Mouse (Mus musculus) liver, embryonic 16.5 days (tissue): ENCODE data around the gene Ang5. TPM values are rescaled to one million over a fixed set of nuclear protein-coding genes. Genes with fewer than 3 reads are reported as not detected.
A peak's percentile ranks its signal among the peaks of the same experiment; 100 is the strongest.
"Not testable (repeated sequence)": the region's sequence is repeated elsewhere in the genome, so short reads cannot be mapped to it uniquely, and the experiment has no call there.

Source experiments
- ATAC-seq: fragments of 200-750 bp; cut with Nextera tagmentation; 2 replicates; pipeline ENCODE4 v1.8.0; 2017; ENCODE audit warnings: low read depth, mild to moderate bottlenecking, moderate number of reproducible peaks, moderate library complexity
- H3K27ac ChIP-seq: fragments of 300-500 bp; sonication (generic); 2 replicates; pipeline ENCODE4 v1.5.1; 2014; ENCODE audit warnings: mild to moderate bottlenecking, low read length
- H3K27me3 ChIP-seq: fragments of 300-500 bp; sonication (generic); 2 replicates; pipeline ENCODE4 v1.6.1; 2014; ENCODE audit warnings: low read depth, low read length, mixed read lengths; ENCODE audit not compliant: control insufficient read depth, insufficient read depth
- H3K36me3 ChIP-seq: fragments of 300-500 bp; sonication (generic); 2 replicates; pipeline ENCODE4 v1.6.1; 2014; ENCODE audit warnings: mild to moderate bottlenecking; ENCODE audit not compliant: control insufficient read depth, insufficient read depth
- H3K4me1 ChIP-seq: fragments of 300-500 bp; sonication (generic); 2 replicates; pipeline ENCODE4 v1.6.1; 2014; ENCODE audit warnings: low read depth, low read length, mixed read lengths; ENCODE audit not compliant: control insufficient read depth
- H3K4me2 ChIP-seq: fragments of 300-500 bp; sonication (generic); 2 replicates; pipeline ENCODE4 v1.6.1; 2014; ENCODE audit warnings: low read depth, low read length, mixed read lengths
- H3K4me3 ChIP-seq: fragments of 300-500 bp; sonication (generic); 2 replicates; pipeline ENCODE4 v1.5.1; 2014; ENCODE audit warnings: low read depth, mild to moderate bottlenecking, low read length
- H3K9ac ChIP-seq: fragments of 300-500 bp; sonication (generic); 2 replicates; pipeline ENCODE4 v1.6.1; 2014; ENCODE audit warnings: low read depth, low read length
- H3K9me3 ChIP-seq: fragments of 300-500 bp; sonication (generic); replicated peaks from 2 replicates; pipeline ENCODE4 v1.6.1; 2016; ENCODE audit warnings: low read length; ENCODE audit not compliant: control insufficient read depth
- WGBS: fragments of 180-500 bp; shearing (Covaris S2); extraction: QIAGEN DNeasy Blood & Tissue Kit; methylation state at CpG from one replicate; pipeline ENCODE4 v1.1.7; 2014; ENCODE audit not compliant: insufficient replicate concordance; 5-methylcytosine and 5-hydroxymethylcytosine counted together
- polyA plus RNA-seq: library from polyadenylated mRNA; unstranded; fragments of >200 nt; fragmentation: Nextera tagmentation; extraction: Ambion mirVana; gene quantifications from 2 replicates; pipeline ENCODE4 v1.2.1, GENCODE M21; 2015

Gene Ang5
- polyA plus RNA-seq, 1 experiment from 2014 or later: not detected

DNA sequence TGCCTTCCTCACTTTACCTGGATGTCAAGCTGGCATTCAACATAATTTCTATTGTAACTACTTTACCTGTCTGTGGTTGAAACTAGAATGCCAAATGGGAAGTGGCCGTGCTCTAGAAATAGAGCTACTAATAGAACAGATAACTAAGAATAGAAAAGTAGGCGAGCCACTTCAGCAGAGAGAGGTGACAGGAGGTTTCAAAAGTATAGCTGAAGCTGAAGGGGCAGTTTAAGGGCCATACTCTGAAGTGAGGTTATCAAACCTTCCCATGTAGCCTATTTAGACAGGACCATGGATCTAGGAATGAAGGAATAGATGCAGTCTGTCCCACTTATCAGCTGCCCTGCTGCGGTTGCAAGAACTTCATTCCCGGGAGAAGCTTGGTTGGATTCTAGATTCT is 26.6 kb downstream of the Ang5 start:
- 38% methylated on average over 4 of the region's 4 CpGs for WGBS
- H3K4me1 ChIP-seq: no peaks in the 10 kb centered on the region

DNA sequence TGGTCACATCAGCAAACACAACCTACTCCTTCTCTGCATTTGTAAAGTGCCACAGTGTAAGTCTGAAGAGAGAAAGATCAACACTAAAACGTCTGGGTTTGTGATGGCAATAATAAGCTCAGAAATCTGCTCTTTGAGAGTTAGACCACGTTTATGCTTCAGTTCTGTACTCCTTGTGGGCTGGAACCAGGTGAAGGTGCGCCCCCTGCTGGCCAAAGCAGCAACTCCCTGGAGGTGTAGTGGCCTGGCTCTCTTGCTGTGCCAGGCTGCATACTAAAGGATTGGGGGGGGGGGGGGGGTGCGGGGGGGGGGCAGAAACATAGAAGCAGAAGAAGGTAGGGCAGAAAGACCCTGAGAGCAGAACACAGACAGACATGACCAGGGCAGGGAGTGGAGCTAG is 27.0 kb downstream of the Ang5 start:
- WGBS: 0% methylated on average over 4 of the region's 4 CpGs

More for the DNA sequence above, 26.6 kb downstream of the Ang5 start:
- Histone ChIP-seq H3K4me2 (no peak overlapping the region), H3K9ac (no peak overlapping the region), H3K27ac (no peak overlapping the region), H3K4me3 (no peak overlapping the region), H3K9me3 (no peaks in the 10 kb centered on the region), H3K36me3 (no peaks in the 10 kb centered on the region), H3K27me3 (no peaks in the 10 kb centered on the region)
- no peak for ATAC-seq

DNA sequence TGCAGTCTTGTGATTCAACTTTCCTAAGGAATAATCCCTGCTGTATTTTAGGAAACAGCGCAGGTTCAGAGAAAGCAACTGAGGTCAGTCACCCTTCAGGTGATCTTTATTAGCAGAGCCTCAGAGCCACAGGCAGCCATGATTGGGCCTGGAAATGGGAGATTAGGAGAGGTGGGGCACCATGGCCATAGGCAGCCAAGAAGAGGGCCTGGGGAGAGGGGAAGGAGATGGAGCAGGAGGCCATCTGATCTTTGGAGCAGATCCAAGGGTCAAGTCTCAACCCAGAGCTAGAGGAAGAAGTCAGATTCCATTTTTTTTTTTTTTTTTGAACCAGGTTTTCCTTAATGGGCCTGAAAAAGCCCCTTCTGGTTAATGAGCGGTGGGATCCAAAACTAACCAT is 29.3 kb downstream of the Ang5 start:
- H3K4me1 ChIP-seq: no peaks in the 10 kb centered on the region
- H3K9ac ChIP-seq: no peak overlapping the region
- H3K4me3 ChIP-seq: no peak overlapping the region
- WGBS: 89% methylated on average over 2 of the region's 2 CpGs
- H3K36me3 ChIP-seq: no peaks in the 10 kb centered on the region
- H3K9me3 ChIP-seq: no peaks in the 10 kb centered on the region
- no peak overlapping the region for H3K27ac ChIP-seq
- H3K27me3 ChIP-seq: no peaks in the 10 kb centered on the region
- no peak overlapping the region for H3K4me2 ChIP-seq
- ATAC-seq: no peak

More for the DNA sequence above, 27.0 kb downstream of the Ang5 start:
- Histone ChIP-seq H3K9ac (no peak overlapping the region), H3K4me2 (no peak overlapping the region), H3K4me3 (no peak overlapping the region), H3K4me1 (no peaks in the 10 kb centered on the region), H3K27me3 (no peaks in the 10 kb centered on the region), H3K36me3 (no peaks in the 10 kb centered on the region), H3K27ac (no peak overlapping the region), H3K9me3 (no peaks in the 10 kb centered on the region)
- peak; percentile 79 for ATAC-seq

DNA sequence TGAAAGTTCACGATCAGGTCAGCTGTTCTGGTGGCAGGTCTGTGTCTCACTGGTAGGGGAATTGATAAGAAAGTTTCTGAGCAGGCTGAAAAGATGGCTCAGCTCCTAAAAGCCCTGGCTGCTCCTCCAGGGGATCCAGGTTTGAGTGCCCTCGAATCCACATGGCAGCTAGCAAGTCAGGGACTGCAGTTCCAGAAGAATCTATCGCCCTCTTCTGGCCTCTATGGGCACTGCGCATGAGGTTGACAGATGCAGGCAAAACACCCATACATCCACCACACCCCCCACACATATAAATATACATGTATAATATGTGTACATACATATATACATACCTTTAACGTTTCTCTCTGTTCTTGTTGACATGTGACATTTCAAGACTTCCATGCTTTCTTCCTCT is 30.5 kb downstream of the Ang5 start:
- WGBS: 11% methylated on average over 5 of the region's 5 CpGs
- not testable (repeated sequence) for H3K27ac ChIP-seq, H3K36me3 ChIP-seq, H3K4me2 ChIP-seq, H3K27me3 ChIP-seq, H3K4me3 ChIP-seq, H3K4me1 ChIP-seq, H3K9ac ChIP-seq, H3K9me3 ChIP-seq
- peak; percentile 49; the same call in 1 of the 2 replicates for ATAC-seq

DNA sequence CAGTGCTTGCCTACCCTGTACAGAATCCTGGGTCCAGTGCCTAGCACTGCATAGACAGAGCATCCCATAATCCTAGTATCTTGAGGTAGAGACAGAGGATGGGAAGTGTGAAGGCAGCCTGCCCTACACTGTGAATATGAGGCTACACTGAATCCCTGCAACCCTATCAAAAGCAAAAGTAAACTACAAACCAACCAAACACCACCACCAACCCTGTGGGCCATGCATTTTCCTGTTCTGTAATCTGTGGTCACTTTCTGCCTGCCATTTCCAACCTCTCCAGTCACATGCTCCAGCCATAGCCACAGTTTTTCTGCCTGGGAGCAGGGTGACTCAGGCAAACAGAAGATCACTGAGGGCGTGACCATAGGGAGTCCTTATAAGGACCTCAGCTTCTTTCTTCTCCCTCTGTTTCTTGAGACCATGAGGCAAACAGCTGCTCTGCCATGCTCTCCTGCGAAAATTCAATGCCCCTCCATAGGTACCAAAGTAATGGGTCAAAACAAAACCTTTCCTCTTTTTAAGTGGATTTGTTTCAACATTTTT is 41.7 kb downstream of the Ang5 start:
- peak; percentile 50; the same call in 1 of the 2 replicates for ATAC-seq
- 28% methylated on average over 2 of the region's 2 CpGs for WGBS
- H3K4me2 ChIP-seq, H3K4me1 ChIP-seq, H3K9me3 ChIP-seq, H3K36me3 ChIP-seq, H3K27ac ChIP-seq, H3K9ac ChIP-seq, H3K27me3 ChIP-seq, H3K4me3 ChIP-seq: not testable (repeated sequence)

DNA sequence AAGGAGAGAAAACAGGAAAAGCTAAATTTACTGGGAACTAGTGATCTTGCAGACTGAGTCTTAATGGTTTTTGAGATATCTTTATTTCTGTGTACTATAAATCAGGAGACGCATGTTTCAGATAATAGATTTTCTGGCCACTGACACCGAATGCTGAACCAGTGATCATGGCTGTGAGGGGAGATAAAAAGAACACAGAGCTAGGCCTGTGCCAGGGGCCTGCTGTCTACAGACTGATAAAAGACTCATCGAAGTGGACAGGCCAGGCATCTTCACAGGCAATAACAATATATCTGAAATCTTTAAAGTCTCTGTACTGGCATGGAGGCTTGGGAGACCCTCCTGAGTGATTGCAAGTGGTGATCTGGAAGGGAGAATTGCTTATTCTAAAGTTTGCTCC is 44.7 kb downstream of the Ang5 start:
- H3K9ac ChIP-seq: no peak overlapping the region
- ATAC-seq: peak; percentile 71
- no peaks in the 10 kb centered on the region for H3K36me3 ChIP-seq
- no peak overlapping the region for H3K27ac ChIP-seq
- H3K27me3 ChIP-seq: no peaks in the 10 kb centered on the region
- H3K4me3 ChIP-seq: no peak overlapping the region
- no peak overlapping the region for H3K4me2 ChIP-seq
- 37% methylated on average over 3 of the region's 3 CpGs for WGBS
- peaks cover 3% of the 10 kb centered on the region for H3K4me1 ChIP-seq
- H3K9me3 ChIP-seq: no peaks in the 10 kb centered on the region

DNA sequence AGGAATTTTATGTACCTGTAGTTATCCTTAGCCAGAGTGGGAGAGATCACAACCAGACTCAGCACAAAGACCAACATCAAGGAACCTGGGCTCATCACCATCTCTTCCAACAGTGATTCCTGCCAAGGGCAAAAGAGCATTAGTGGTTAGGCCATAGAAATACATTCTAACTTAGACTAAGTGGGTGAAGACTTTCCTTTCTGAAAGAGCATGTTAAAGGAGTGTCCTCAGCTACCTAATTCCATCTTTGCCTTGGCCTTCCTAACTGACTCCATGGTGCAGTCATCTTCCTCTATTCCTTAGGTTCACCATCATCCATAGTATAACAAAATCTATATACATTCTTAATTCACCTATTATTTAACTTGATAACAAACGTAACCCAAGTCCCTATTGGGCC is 45.3 kb downstream of the Ang5 start, which contains the start of gene Ang6:
Gene Ang6, minus strand, starts transcription at position 101 of the 400 bp plus-strand sequence.
- no peak for ATAC-seq
- no peaks in the 10 kb centered on the region for H3K9me3 ChIP-seq
- H3K27me3 ChIP-seq: no peaks in the 10 kb centered on the region
- no peak within 1 kb of the TSS for H3K4me2 ChIP-seq
- WGBS: 65% methylated on average over 1 of the region's 1 CpGs
- H3K4me1 ChIP-seq: peaks cover 3% of the 10 kb centered on the region
- H3K9ac ChIP-seq: no peak within 1 kb of the TSS
- H3K36me3 ChIP-seq: no peaks in the 10 kb centered on the region
- H3K4me3 ChIP-seq: no peak within 1 kb of the TSS
- no peak within 1 kb of the TSS for H3K27ac ChIP-seq

DNA sequence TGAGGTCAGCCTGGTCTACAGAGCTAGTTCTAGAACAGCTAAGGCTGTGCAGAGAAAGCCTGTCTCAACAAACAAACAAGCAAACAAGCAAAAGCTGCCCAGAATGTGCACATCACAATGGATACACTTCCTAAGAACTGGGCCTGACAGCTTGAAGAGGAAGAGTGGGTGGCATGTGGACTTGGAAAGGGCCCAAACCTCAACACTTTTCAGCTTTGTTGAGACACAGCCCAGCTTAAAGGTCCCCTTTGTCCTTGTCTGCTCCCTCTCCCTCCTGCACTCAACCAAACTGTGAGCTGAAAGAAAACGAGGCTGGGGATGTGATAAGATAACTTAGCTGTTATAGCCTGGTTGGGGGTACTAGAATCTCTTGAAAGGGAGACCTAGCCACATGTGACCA is 51.2 kb downstream of the Ang5 start:
- H3K27ac ChIP-seq, H3K9me3 ChIP-seq, H3K36me3 ChIP-seq, H3K4me1 ChIP-seq, H3K4me2 ChIP-seq, ATAC-seq, H3K9ac ChIP-seq, H3K27me3 ChIP-seq, H3K4me3 ChIP-seq: not testable (repeated sequence)
- WGBS: no CpG with 5 or more reads among the region's 1 CpGs

DNA sequence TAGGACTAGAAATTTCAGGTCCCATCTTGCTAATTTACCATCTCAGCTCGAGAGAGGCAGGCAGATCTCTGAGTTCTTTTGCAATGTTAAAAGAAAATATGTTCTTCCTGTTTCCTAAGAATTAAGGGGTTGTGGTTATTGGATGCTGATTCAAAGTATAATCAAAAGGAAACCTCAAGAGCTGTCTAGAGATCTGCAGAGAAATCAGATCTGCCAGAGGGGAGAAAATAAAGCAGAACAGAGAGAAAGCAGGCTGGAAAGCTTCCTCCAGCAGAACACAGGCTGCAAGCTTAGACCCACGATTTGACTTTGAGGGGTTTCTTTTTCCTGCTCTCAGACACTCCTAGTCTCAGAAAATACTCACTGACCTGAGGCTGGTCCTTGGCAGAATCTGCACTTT is 52.8 kb downstream of the Ang5 start:
- ATAC-seq, H3K9ac ChIP-seq, H3K27me3 ChIP-seq, H3K27ac ChIP-seq, H3K4me2 ChIP-seq, H3K9me3 ChIP-seq, H3K36me3 ChIP-seq, H3K4me1 ChIP-seq, H3K4me3 ChIP-seq: not testable (repeated sequence)
- 17% methylated on average over 2 of the region's 2 CpGs for WGBS
